Mouse (Mus musculus): Measurements from ENCODE around the gene Rab34. TPM values are rescaled to one million over a fixed set of nuclear protein-coding genes. Genes with fewer than 3 reads are reported as not detected.

Gene Rab34
- polyA plus RNA-seq, 1 experiment: 182 TPM

- Histone ChIP-seq H3K79me3 (ENCODE audit: low read depth) (peaks cover 38% of the 10 kb centered on the region), H3K27me3 (ENCODE audit: control insufficient read depth, insufficient read depth, insufficient read length) (no peaks in the 10 kb centered on the region), H3K36me3 (ENCODE audit: control insufficient read depth, insufficient read depth) (peaks cover 88% of the 10 kb centered on the region), H3ac (ENCODE audit: control insufficient read depth, insufficient read length, low read depth) (no peak overlapping the region), H3K4me3 (ENCODE audit: insufficient read depth, poor library complexity, severe bottlenecking) (no peak overlapping the region), H3K79me2 (ENCODE audit: control insufficient read depth, insufficient read depth) (peaks cover 56% of the 10 kb centered on the region)
- TF ChIP-seq MAX (IDR thresholded peaks at IDR 0.05) (peak; percentile 31), USF1 (IDR thresholded peaks at IDR 0.05; ENCODE audit: low read depth) (no peak), CTCF (IDR thresholded peaks at IDR 0.05; ENCODE audit: control insufficient read depth, insufficient read depth, insufficient read length) (peak; percentile 85)
These were observed 29.1 kb upstream of the Rab34 start for GRCm38 (mm10) chr11:78159096-78159495.

- Histone ChIP-seq H3K27me3 (ENCODE audit: control insufficient read depth, insufficient read depth, insufficient read length) (no peaks in the 10 kb centered on the region), H3ac (ENCODE audit: control insufficient read depth, insufficient read length, low read depth) (no peak overlapping the region), H3K36me3 (ENCODE audit: control insufficient read depth, insufficient read depth) (peaks cover 84% of the 10 kb centered on the region), H3K4me3 (ENCODE audit: insufficient read depth, poor library complexity, severe bottlenecking) (no peak overlapping the region), H3K79me2 (ENCODE audit: control insufficient read depth, insufficient read depth) (peaks cover 61% of the 10 kb centered on the region), H3K79me3 (ENCODE audit: low read depth) (peaks cover 43% of the 10 kb centered on the region)
- no peak for TF ChIP-seq MAX (IDR thresholded peaks at IDR 0.05)
- TF ChIP-seq USF1 (IDR thresholded peaks at IDR 0.05; ENCODE audit: low read depth): no peak
- no peak for TF ChIP-seq MYOG (IDR thresholded peaks at IDR 0.05; ENCODE audit: control insufficient read depth, extremely low read depth, insufficient read length)
- no peak for TF ChIP-seq MYOD1 (IDR thresholded peaks at IDR 0.05; ENCODE audit: control insufficient read depth, insufficient read length, low read depth)
- TF ChIP-seq CTCF (IDR thresholded peaks at IDR 0.05; ENCODE audit: control insufficient read depth, insufficient read depth, insufficient read length): no peak
- TF ChIP-seq FOSL1 (IDR thresholded peaks at IDR 0.05; ENCODE audit: insufficient read depth, low read length, poor library complexity, severe bottlenecking): no peak
- TF ChIP-seq CEBPB (IDR thresholded peaks at IDR 0.05; ENCODE audit: low read depth): no peak
These were observed 28.7 kb upstream of the Rab34 start for GRCm38 (mm10) chr11:78159557-78159956.

- peaks cover 67% of the 10 kb centered on the region for H3K79me2 ChIP-seq (ENCODE audit: control insufficient read depth, insufficient read depth)
- no peak overlapping the region for H3K4me3 ChIP-seq (ENCODE audit: insufficient read depth, poor library complexity, severe bottlenecking)
- TF ChIP-seq FOSL1 (IDR thresholded peaks at IDR 0.05; ENCODE audit: insufficient read depth, low read length, poor library complexity, severe bottlenecking): no peak
- TF ChIP-seq MAX (IDR thresholded peaks at IDR 0.05): no peak
- no peak for TF ChIP-seq MYOD1 (IDR thresholded peaks at IDR 0.05; ENCODE audit: control insufficient read depth, insufficient read length, low read depth)
- TF ChIP-seq CTCF (IDR thresholded peaks at IDR 0.05; ENCODE audit: control insufficient read depth, insufficient read depth, insufficient read length): no peak
- TF ChIP-seq USF1 (IDR thresholded peaks at IDR 0.05; ENCODE audit: low read depth): no peak
- no peak for TF ChIP-seq CEBPB (IDR thresholded peaks at IDR 0.05; ENCODE audit: low read depth)
- no peak for TF ChIP-seq MYOG (IDR thresholded peaks at IDR 0.05; ENCODE audit: control insufficient read depth, extremely low read depth, insufficient read length)
- no peak overlapping the region for H3ac ChIP-seq (ENCODE audit: control insufficient read depth, insufficient read length, low read depth)
- H3K36me3 ChIP-seq (ENCODE audit: control insufficient read depth, insufficient read depth): peaks cover 80% of the 10 kb centered on the region
- H3K79me3 ChIP-seq (ENCODE audit: low read depth): peaks cover 49% of the 10 kb centered on the region
- no peaks in the 10 kb centered on the region for H3K27me3 ChIP-seq (ENCODE audit: control insufficient read depth, insufficient read depth, insufficient read length)
These were observed 28.1 kb upstream of the Rab34 start for GRCm38 (mm10) chr11:78160171-78160570.

GRCm38 (mm10) chr11:78160675-78161074 lies 27.6 kb upstream of the Rab34 start:
- Histone ChIP-seq H3K27me3 (ENCODE audit: control insufficient read depth, insufficient read depth, insufficient read length) (no peaks in the 10 kb centered on the region), H3K79me3 (ENCODE audit: low read depth) (peaks cover 49% of the 10 kb centered on the region), H3K79me2 (ENCODE audit: control insufficient read depth, insufficient read depth) (peaks cover 69% of the 10 kb centered on the region), H3ac (ENCODE audit: control insufficient read depth, insufficient read length, low read depth) (no peak overlapping the region), H3K4me3 (ENCODE audit: insufficient read depth, poor library complexity, severe bottlenecking) (no peak overlapping the region), H3K36me3 (ENCODE audit: control insufficient read depth, insufficient read depth) (peaks cover 75% of the 10 kb centered on the region)
- no peak for TF ChIP-seq MYOD1 (IDR thresholded peaks at IDR 0.05; ENCODE audit: control insufficient read depth, insufficient read length, low read depth)
- no peak for TF ChIP-seq MYOG (IDR thresholded peaks at IDR 0.05; ENCODE audit: control insufficient read depth, extremely low read depth, insufficient read length)

GRCm38 (mm10) chr11:78161169-78161568 lies 27.1 kb upstream of the Rab34 start:
- Histone ChIP-seq H3K27me3 (ENCODE audit: control insufficient read depth, insufficient read depth, insufficient read length) (no peaks in the 10 kb centered on the region), H3ac (ENCODE audit: control insufficient read depth, insufficient read length, low read depth) (no peak overlapping the region), H3K36me3 (ENCODE audit: control insufficient read depth, insufficient read depth) (peaks cover 70% of the 10 kb centered on the region), H3K79me2 (ENCODE audit: control insufficient read depth, insufficient read depth) (peaks cover 69% of the 10 kb centered on the region), H3K4me3 (ENCODE audit: insufficient read depth, poor library complexity, severe bottlenecking) (no peak overlapping the region), H3K79me3 (ENCODE audit: low read depth) (peaks cover 49% of the 10 kb centered on the region)
- TF ChIP-seq CEBPB (IDR thresholded peaks at IDR 0.05; ENCODE audit: low read depth): no peak
- TF ChIP-seq CTCF (IDR thresholded peaks at IDR 0.05; ENCODE audit: control insufficient read depth, insufficient read depth, insufficient read length): no peak
- no peak for TF ChIP-seq MYOD1 (IDR thresholded peaks at IDR 0.05; ENCODE audit: control insufficient read depth, insufficient read length, low read depth)
- no peak for TF ChIP-seq MYOG (IDR thresholded peaks at IDR 0.05; ENCODE audit: control insufficient read depth, extremely low read depth, insufficient read length)
- TF ChIP-seq USF1 (IDR thresholded peaks at IDR 0.05; ENCODE audit: low read depth): no peak
- TF ChIP-seq MAX (IDR thresholded peaks at IDR 0.05): no peak
- TF ChIP-seq FOSL1 (IDR thresholded peaks at IDR 0.05; ENCODE audit: insufficient read depth, low read length, poor library complexity, severe bottlenecking): no peak

- Histone ChIP-seq H3K79me3 (ENCODE audit: low read depth) (peaks cover 49% of the 10 kb centered on the region), H3ac (ENCODE audit: control insufficient read depth, insufficient read length, low read depth) (no peak overlapping the region), H3K4me3 (ENCODE audit: insufficient read depth, poor library complexity, severe bottlenecking) (no peak overlapping the region), H3K36me3 (ENCODE audit: control insufficient read depth, insufficient read depth) (peaks cover 62% of the 10 kb centered on the region), H3K79me2 (ENCODE audit: control insufficient read depth, insufficient read depth) (peaks cover 66% of the 10 kb centered on the region), H3K27me3 (ENCODE audit: control insufficient read depth, insufficient read depth, insufficient read length) (no peaks in the 10 kb centered on the region)
- TF ChIP-seq MYOD1 (IDR thresholded peaks at IDR 0.05; ENCODE audit: control insufficient read depth, insufficient read length, low read depth) (no peak), MAX (IDR thresholded peaks at IDR 0.05) (no peak), FOSL1 (IDR thresholded peaks at IDR 0.05; ENCODE audit: insufficient read depth, low read length, poor library complexity, severe bottlenecking) (no peak), CTCF (IDR thresholded peaks at IDR 0.05; ENCODE audit: control insufficient read depth, insufficient read depth, insufficient read length) (no peak), USF1 (IDR thresholded peaks at IDR 0.05; ENCODE audit: low read depth) (no peak), MYOG (IDR thresholded peaks at IDR 0.05; ENCODE audit: control insufficient read depth, extremely low read depth, insufficient read length) (no peak), CEBPB (IDR thresholded peaks at IDR 0.05; ENCODE audit: low read depth) (no peak)
These were observed 26.3 kb upstream of the Rab34 start for GRCm38 (mm10) chr11:78161968-78162367.
